25 mouse cellular contexts compared by ENCODE assay signal in the genomic region with DNA sequence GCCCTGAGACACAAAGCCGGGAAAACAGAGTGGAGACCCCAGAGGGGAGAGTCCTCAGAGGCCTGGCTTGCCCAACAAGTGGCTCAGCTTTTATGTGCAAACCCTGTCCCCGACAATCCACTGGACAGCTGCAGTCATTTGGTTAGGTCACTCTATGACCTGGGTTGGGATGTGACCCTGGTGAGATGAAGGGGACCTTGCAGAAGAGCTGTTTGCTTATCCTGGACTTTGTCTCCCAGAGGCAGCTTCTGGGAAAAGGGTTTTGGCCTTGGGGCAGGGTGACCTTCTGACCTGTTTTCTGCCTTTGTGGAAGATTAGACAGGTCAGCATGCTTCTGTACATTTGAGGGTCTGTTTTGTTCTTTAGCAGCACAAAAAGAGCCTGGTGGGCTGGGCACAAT. TPM values are rescaled to one million over a fixed set of nuclear protein-coding genes. Genes with fewer than 3 reads are reported as not detected.
DNase-seq lines count a peak whose midpoint lies in the region; ATAC-seq and TF ChIP-seq lines count a peak whose summit lies in the region.
"Had no signal": no experiment of that assay in that cellular context is flagged by ENCODE, and none has a peak within 500 bp of the region (broad histone marks: within the 10 kb centered on the region; RNA-seq: fewer than 3 reads in every experiment).

No protein-coding gene starts in this region.

- H3K4me3 ChIP-seq in kidney, adult 2 months (ENCODE audit: insufficient read depth, low read depth, low read length) = no peak overlapping the region
- H3K4me3 ChIP-seq in spleen, adult 2 months (ENCODE audit: extremely low read depth, insufficient read depth, insufficient read length) = no peak overlapping the region
- no peak overlapping the region for H3K4me3 ChIP-seq in liver, embryonic 14.5 days (ENCODE audit: insufficient read depth in 1 of 2, low read depth in 2 of 2, low read length in 2 of 2)
- H3K4me3 ChIP-seq: embryonic facial prominence, embryonic 13.5 days; forebrain, embryonic 15.5 days; limb, embryonic 15.5 days; neural tube, embryonic 13.5 days had no signal

- H3K36me3 ChIP-seq in kidney, adult 2 months (ENCODE audit: control insufficient read depth, insufficient read depth, low read length) = no peaks in the 10 kb centered on the region
- H3K36me3 ChIP-seq in spleen, adult 2 months (ENCODE audit: control insufficient read depth, insufficient read depth, low read length) = no peaks in the 10 kb centered on the region
- H3K36me3 ChIP-seq in liver, embryonic 14.5 days (replicated peaks; ENCODE audit: control insufficient read depth, insufficient read depth, low read depth) = no peaks in the 10 kb centered on the region
- H3K36me3 ChIP-seq: embryonic facial prominence, embryonic 13.5 days; forebrain, embryonic 15.5 days; limb, embryonic 15.5 days; neural tube, embryonic 13.5 days had no signal

- peak; percentile 15; the same call in 1 of the 2 replicates for TF ChIP-seq EP300 in liver, embryonic 14.5 days (IDR thresholded peaks at IDR 0.05; ENCODE audit: low read depth)

- no peak for TF ChIP-seq CTCF in kidney, adult 2 months (conservative IDR thresholded peaks at IDR 0.05; ENCODE audit: insufficient read depth, insufficient read length, low read depth, low read length)
- no peak for TF ChIP-seq CTCF in spleen, adult 2 months (IDR thresholded peaks at IDR 0.05; ENCODE audit: extremely low read depth, insufficient read depth, insufficient read length, insufficient replicate concordance)
- TF ChIP-seq CTCF in liver, embryonic 14.5 days (IDR thresholded peaks at IDR 0.05; ENCODE audit: low read depth) = no peak

- H3K4me2 ChIP-seq in liver, embryonic 14.5 days (ENCODE audit: low read depth) = no peak overlapping the region
- H3K4me2 ChIP-seq: embryonic facial prominence, embryonic 13.5 days; forebrain, embryonic 15.5 days; limb, embryonic 15.5 days; neural tube, embryonic 13.5 days had no signal

- DNase-seq in kidney, adult 2 months = peak; percentile 44
- no peak for DNase-seq in kidney, postnatal 25 days
- DNase-seq in spleen, adult 2 months (ENCODE audit: low read depth in 1 of 2, low spot score in 2 of 2) = no peak
- no peak for DNase-seq in spleen, postnatal 36 days (ENCODE audit: low spot score in 2 of 2)
- DNase-seq in liver, embryonic 14.5 days (ENCODE audit: low read depth in 3 of 3, low spot score in 3 of 3) = peak in 1 of 3 experiments; percentile 37
- DNase-seq in yolk sac, embryonic 10.5 days (ENCODE audit: low spot score) = peak; percentile 87
- DNase-seq in left cerebral cortex, adult 18-20 months (ENCODE audit: low spot score in 2 of 2) = no peak
- no peak for DNase-seq in thymus, postnatal 10 days (ENCODE audit: low spot score in 2 of 2)
- DNase-seq: B cell, adult 2 months; cerebellum, postnatal 10 days; gastrocnemius, postnatal 25 days; layer of hippocampus, postnatal 36 days; midbrain, embryonic 14.5 days; retina, postnatal 1 day; thymus, postnatal 25 days had no signal

- 80% methylated on average over 2 of the region's 2 CpGs for WGBS in kidney, adult 2 months
- WGBS in spleen, adult 2 months = 89% methylated on average over 2 of the region's 2 CpGs
- WGBS in liver, embryonic 14.5 days (ENCODE audit: insufficient replicate concordance) = 58% methylated on average over 2 of the region's 2 CpGs

- H3K27me3 ChIP-seq in kidney, adult 2 months (replicated peaks; ENCODE audit: control insufficient read depth, insufficient read depth, low read length) = no peaks in the 10 kb centered on the region
- no peaks in the 10 kb centered on the region for H3K27me3 ChIP-seq in spleen, adult 2 months (ENCODE audit: control insufficient read depth, insufficient read depth, low read length)
- no peaks in the 10 kb centered on the region for H3K27me3 ChIP-seq in liver, embryonic 14.5 days (ENCODE audit: control insufficient read depth, insufficient read depth, low read length)
- H3K27me3 ChIP-seq: forebrain, embryonic 15.5 days; limb, embryonic 15.5 days had no signal

- no peak overlapping the region for H3K9ac ChIP-seq in liver, embryonic 14.5 days (replicated peaks)
- H3K9ac ChIP-seq: embryonic facial prominence, embryonic 13.5 days; forebrain, embryonic 15.5 days; limb, embryonic 15.5 days; neural tube, embryonic 13.5 days had no signal

- peaks cover 3% of the 10 kb centered on the region; the same call in 1 of the 2 replicates for H3K4me1 ChIP-seq in kidney, adult 2 months (ENCODE audit: control insufficient read depth, insufficient read depth, low read length)
- no peaks in the 10 kb centered on the region for H3K4me1 ChIP-seq in spleen, adult 2 months (ENCODE audit: control insufficient read depth, insufficient read depth, insufficient read length)
- peaks cover 0 to 10% of the 10 kb centered on the region in 2 experiments; a peak in 2 of 4 replicates for H3K4me1 ChIP-seq in liver, embryonic 14.5 days (replicated peaks; ENCODE audit: control insufficient read depth in 2 of 2, insufficient read depth in 2 of 2, low read length in 1 of 2)
- H3K4me1 ChIP-seq: embryonic facial prominence, embryonic 13.5 days; forebrain, embryonic 15.5 days; limb, embryonic 15.5 days; neural tube, embryonic 13.5 days had no signal

- TF ChIP-seq POLR2A in kidney, adult 2 months (IDR thresholded peaks at IDR 0.05; ENCODE audit: low read depth, low read length) = no peak
- TF ChIP-seq POLR2A in spleen, adult 2 months (IDR thresholded peaks at IDR 0.05; ENCODE audit: low read depth, low read length) = no peak

- ATAC-seq in liver, embryonic 14.5 days (ENCODE audit: insufficient read depth) = peak; percentile 76
- ATAC-seq: forebrain, embryonic 15.5 days had no signal

- H3K9me3 ChIP-seq in liver, embryonic 14.5 days (ENCODE audit: control insufficient read depth, low read length) = no peaks in the 10 kb centered on the region
- H3K9me3 ChIP-seq: embryonic facial prominence, embryonic 13.5 days; forebrain, embryonic 15.5 days; limb, embryonic 15.5 days; neural tube, embryonic 13.5 days had no signal

- H3K27ac ChIP-seq in kidney, adult 2 months (ENCODE audit: insufficient read depth, low read depth, low read length) = no peak overlapping the region
- H3K27ac ChIP-seq in spleen, adult 2 months (ENCODE audit: insufficient read depth, low read length) = peak overlapping the region; percentile 55; the same call in 1 of the 2 replicates
- peak overlapping the region; percentile 9; the same call in 1 of the 2 replicates for H3K27ac ChIP-seq in liver, embryonic 14.5 days
- H3K27ac ChIP-seq: embryonic facial prominence, embryonic 13.5 days; forebrain, embryonic 15.5 days; limb, embryonic 15.5 days; neural tube, embryonic 13.5 days had no signal

RNA-seq across cellular contexts. Expression of a gene that starts 1.7 kb away (rescaled TPM):
- polyA plus RNA-seq in kidney, adult 2 months (2012; rRNA removed) = 1.1 and 1.3 TPM in 2 replicates
- polyA plus RNA-seq in spleen, adult 2 months (2012; rRNA removed) = 0.02 TPM in 1 of 2 replicates, not detected in the other
- polyA plus RNA-seq in liver, embryonic 14.5 days (2012; rRNA removed) = 27.6 and 29.6 TPM in 2 replicates
- 27.2 and 29.3 TPM in 2 replicates for polyA plus RNA-seq in liver, embryonic 14.5 days (2014; fragmentation: Nextera tagmentation; extraction: Ambion mirVana)
- total RNA-seq in left cerebral cortex, adult 18-20 months (2021) = not detected
- total RNA-seq: gastrocnemius, postnatal 25 days; layer of hippocampus, adult 18-20 months; layer of hippocampus, postnatal 36 days; left cerebral cortex, postnatal 36 days had no signal
- polyA plus RNA-seq: embryonic facial prominence, embryonic 13.5 days; forebrain, embryonic 15.5 days; heart, postnatal 0 days; hindbrain, embryonic 11.5 days; inflammation-experienced regulatory T-cells, adult 6 months; midbrain, embryonic 14.5 days; testis, adult 2 months had no signal

RNA-seq across cellular contexts. Expression of a gene that starts 6.4 kb away (rescaled TPM):
- polyA plus RNA-seq in kidney, adult 2 months (2012; rRNA removed) = 5.3 and 6.2 TPM in 2 replicates
- 1.7 and 2.0 TPM in 2 replicates for polyA plus RNA-seq in spleen, adult 2 months (2012; rRNA removed)
- 2.2 and 3.0 TPM in 2 replicates for polyA plus RNA-seq in liver, embryonic 14.5 days (2012; rRNA removed)
- polyA plus RNA-seq in liver, embryonic 14.5 days (2014; fragmentation: Nextera tagmentation; extraction: Ambion mirVana) = 2.6 and 3.7 TPM in 2 replicates
- total RNA-seq in left cerebral cortex, adult 18-20 months (2021) = 10 to 100 TPM; 17.0 to 21.2 TPM

RNA-seq across cellular contexts. Expression of a gene that starts 21.2 kb away (rescaled TPM):
- 0.43 and 0.56 TPM in 2 replicates for polyA plus RNA-seq in kidney, adult 2 months (2012; rRNA removed)
- polyA plus RNA-seq in spleen, adult 2 months (2012; rRNA removed) = 1.4 TPM in 2 replicates
- 124 and 152 TPM in 2 replicates for polyA plus RNA-seq in liver, embryonic 14.5 days (2012; rRNA removed)
- polyA plus RNA-seq in liver, embryonic 14.5 days (2014; fragmentation: Nextera tagmentation; extraction: Ambion mirVana) = 250 and 275 TPM in 2 replicates
- 10 to 100 TPM; 25.8 to 32.8 TPM for total RNA-seq in left cerebral cortex, adult 18-20 months (2021)
- polyA plus RNA-seq: embryonic facial prominence, embryonic 13.5 days; hindbrain, embryonic 11.5 days; inflammation-experienced regulatory T-cells, adult 6 months had no signal

RNA-seq across cellular contexts. Expression of a gene that starts 56.5 kb away (rescaled TPM):
- 14.9 and 17.6 TPM in 2 replicates for polyA plus RNA-seq in kidney, adult 2 months (2012; rRNA removed)
- polyA plus RNA-seq in spleen, adult 2 months (2012; rRNA removed) = 5.4 and 7.4 TPM in 2 replicates
- polyA plus RNA-seq in liver, embryonic 14.5 days (2012; rRNA removed) = 12.6 and 18.4 TPM in 2 replicates
- polyA plus RNA-seq in liver, embryonic 14.5 days (2014; fragmentation: Nextera tagmentation; extraction: Ambion mirVana) = 17.5 and 17.7 TPM in 2 replicates
- 10 to 100 TPM; 34.0 to 38.2 TPM for total RNA-seq in left cerebral cortex, adult 18-20 months (2021)

RNA-seq across cellular contexts. Expression of a gene that starts 56.7 kb away (rescaled TPM):
- polyA plus RNA-seq in kidney, adult 2 months (2012; rRNA removed) = 194 and 262 TPM in 2 replicates
- 49.4 and 50.8 TPM in 2 replicates for polyA plus RNA-seq in spleen, adult 2 months (2012; rRNA removed)
- 157 and 292 TPM in 2 replicates for polyA plus RNA-seq in liver, embryonic 14.5 days (2012; rRNA removed)
- polyA plus RNA-seq in liver, embryonic 14.5 days (2014; fragmentation: Nextera tagmentation; extraction: Ambion mirVana) = 307 and 323 TPM in 2 replicates
- 100 to 1,000 TPM; 166 to 174 TPM for total RNA-seq in left cerebral cortex, adult 18-20 months (2021)

Comparison
In these comparisons a context has a peak if more than half of its experiments do, and no peak if none do; other contexts are left out.
1. DNase-seq: peak in kidney, adult 2 months (single experiment) and yolk sac, embryonic 10.5 days (single experiment); none in kidney, postnatal 25 days (0 of 2), spleen, adult 2 months (0 of 2), spleen, postnatal 36 days (0 of 2), left cerebral cortex, adult 18-20 months (0 of 2) and thymus, postnatal 10 days (0 of 2).
2. RNA of a gene that starts 1.7 kb away (polyA plus RNA-seq): 27.2 to 29.6 TPM in liver, embryonic 14.5 days; 1.1 to 1.3 TPM in kidney, adult 2 months and 0.02 TPM in spleen, adult 2 months; every median in the first group is over 10 times any median in the second.
3. RNA of a gene that starts 21.2 kb away (polyA plus RNA-seq): 124 to 275 TPM in liver, embryonic 14.5 days; 1.4 TPM in spleen, adult 2 months and 0.43 to 0.56 TPM in kidney, adult 2 months; every median in the first group is over 10 times any median in the second.